Mouse (Mus musculus): Measurements from ENCODE around the gene Sbp.

- TF ChIP-seq POLR2A (IDR thresholded peaks at IDR 0.05; ENCODE audit: control insufficient read depth, low read depth, low read length) (no peak), CTCF (IDR thresholded peaks at IDR 0.05; ENCODE audit: control insufficient read depth, insufficient read depth, insufficient replicate concordance, low read depth, low read length) (peak; percentile 61; the same call in 1 of the 2 replicates)
These were observed 52.3 kb downstream of the Sbp start for GRCm38 (mm10) chr17:23993559-23994428.
